Mouse (Mus musculus) liver, embryonic 12.5 days (tissue): Measurements from ENCODE around the gene Tes. TPM values are rescaled to one million over a fixed set of nuclear protein-coding genes. Genes with fewer than 3 reads are reported as not detected.

Experiments used
- ATAC-seq: fragments of 200-750 bp; cut with Nextera tagmentation; 2 replicates; pipeline ENCODE4 v1.8.0; 2017; ENCODE audit warnings: moderate number of reproducible peaks, mild to moderate bottlenecking, moderate library complexity
- H3K27ac ChIP-seq: fragments of 300-500 bp; sonication (generic); 2 replicates; pipeline ENCODE4 v1.5.1; 2016; ENCODE audit warnings: mild to moderate bottlenecking
- H3K27me3 ChIP-seq: fragments of 300-500 bp; sonication (generic); replicated peaks from 2 replicates; pipeline ENCODE4 v1.6.1; 2016; ENCODE audit warnings: mild to moderate bottlenecking, moderate library complexity
- H3K36me3 ChIP-seq: fragments of 300-500 bp; sonication (generic); 2 replicates; pipeline ENCODE4 v1.6.1; 2016; ENCODE audit warnings: mild to moderate bottlenecking, moderate library complexity
- H3K4me1 ChIP-seq: fragments of 300-500 bp; sonication (generic); 2 replicates; pipeline ENCODE4 v1.6.1; 2016
- H3K4me2 ChIP-seq: fragments of 300-500 bp; sonication (generic); 2 replicates; pipeline ENCODE4 v1.6.1; 2016; ENCODE audit warnings: mild to moderate bottlenecking, moderate library complexity
- H3K4me3 ChIP-seq: fragments of 300-500 bp; sonication (generic); 2 replicates; pipeline ENCODE4 v1.5.1; 2016; ENCODE audit warnings: mild to moderate bottlenecking, moderate library complexity
- H3K9ac ChIP-seq: fragments of 300-500 bp; sonication (generic); 2 replicates; pipeline ENCODE4 v1.6.1; 2016; ENCODE audit warnings: mild to moderate bottlenecking, moderate library complexity
- H3K9me3 ChIP-seq: fragments of 300-500 bp; sonication (generic); replicated peaks from 2 replicates; pipeline ENCODE4 v1.6.1; 2016; ENCODE audit warnings: mild to moderate bottlenecking, moderate library complexity
- WGBS: fragments of 180-500 bp; shearing (Covaris S2); methylation state at CpG from one replicate; pipeline ENCODE4 v1.1.7; 2016; ENCODE audit not compliant: insufficient replicate concordance; 5-methylcytosine and 5-hydroxymethylcytosine counted together
- polyA plus RNA-seq: library from polyadenylated mRNA; unstranded; fragments of >200 nt; fragmentation: Nextera tagmentation; extraction: Ambion mirVana; gene quantifications from 2 replicates; pipeline ENCODE4 v1.2.1, GENCODE M21; 2016

Gene Tes
- polyA plus RNA-seq, 1 experiment from 2014 or later = 8.6 TPM

DNA sequence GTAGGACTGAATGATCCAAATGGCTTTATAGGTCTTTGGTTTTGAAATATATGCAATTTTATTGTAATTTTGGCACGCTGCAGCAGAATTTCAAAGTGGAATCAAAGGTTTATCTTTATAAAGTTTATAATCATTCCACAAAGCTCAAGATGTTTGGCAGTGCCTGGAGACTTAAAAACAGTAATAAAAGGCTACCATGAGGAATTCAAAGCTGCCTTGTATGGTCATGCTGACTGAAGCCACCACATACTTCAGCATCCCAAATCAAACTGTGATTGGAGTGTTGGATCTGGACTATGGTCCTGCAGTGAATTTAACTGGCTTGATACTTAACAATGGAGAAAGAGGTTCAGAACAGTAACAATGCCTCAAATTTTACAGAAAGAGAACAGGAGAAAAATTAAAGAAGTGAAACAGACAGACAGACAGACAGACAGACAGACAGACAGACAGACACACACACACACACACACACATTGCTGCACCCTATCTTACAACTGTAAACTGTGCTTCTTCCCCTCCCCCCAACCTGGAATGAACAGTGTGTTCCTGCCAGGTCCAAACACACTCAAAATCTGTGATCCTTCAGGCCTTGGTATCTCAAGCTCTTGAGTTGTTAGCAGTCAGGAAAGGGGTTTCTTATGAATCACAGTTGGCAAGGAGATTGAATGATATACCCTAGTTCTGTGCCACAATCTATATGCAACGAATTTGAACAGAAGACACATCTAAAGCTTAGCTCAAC is 50.3 kb downstream of the Tes start:
- no peak overlapping the region for H3K9ac ChIP-seq
- WGBS = 43% methylated on average over 2 of the region's 2 CpGs
- H3K4me1 ChIP-seq = no peaks in the 10 kb centered on the region
- H3K9me3 ChIP-seq = no peaks in the 10 kb centered on the region
- no peaks in the 10 kb centered on the region for H3K36me3 ChIP-seq
- no peaks in the 10 kb centered on the region for H3K27me3 ChIP-seq
- no peak overlapping the region for H3K27ac ChIP-seq
- no peak overlapping the region for H3K4me2 ChIP-seq
- ATAC-seq = no peak
- H3K4me3 ChIP-seq = no peak overlapping the region

GRCm38 (mm10) chr6:17119521-17120232 is 54.7 kb downstream of the Tes start:
- Histone ChIP-seq H3K36me3 (no peaks in the 10 kb centered on the region), H3K27me3 (no peaks in the 10 kb centered on the region), H3K4me3 (no peak overlapping the region), H3K9me3 (no peaks in the 10 kb centered on the region), H3K4me2 (no peak overlapping the region), H3K4me1 (no peaks in the 10 kb centered on the region), H3K9ac (no peak overlapping the region), H3K27ac (no peak overlapping the region)
- no peak for ATAC-seq
- 66% methylated on average over 7 of the region's 7 CpGs for WGBS

- no peak for ATAC-seq
- Histone ChIP-seq H3K4me2 (no peak overlapping the region), H3K4me3 (no peak overlapping the region), H3K27ac (no peak overlapping the region), H3K36me3 (no peaks in the 10 kb centered on the region), H3K4me1 (no peaks in the 10 kb centered on the region), H3K9ac (no peak overlapping the region), H3K27me3 (no peaks in the 10 kb centered on the region), H3K9me3 (no peaks in the 10 kb centered on the region)
- 59% methylated on average over 2 of the region's 2 CpGs for WGBS
Measured at GRCm38 (mm10) chr6:17140021-17140420, 75.1 kb downstream of the Tes start.

GRCm38 (mm10) chr6:17142577-17143359 is 77.8 kb downstream of the Tes start:
- H3K9ac ChIP-seq = no peak overlapping the region
- H3K27ac ChIP-seq = no peak overlapping the region
- no peaks in the 10 kb centered on the region for H3K27me3 ChIP-seq
- H3K4me1 ChIP-seq = no peaks in the 10 kb centered on the region
- H3K36me3 ChIP-seq = no peaks in the 10 kb centered on the region
- H3K4me3 ChIP-seq = no peak overlapping the region
- no peaks in the 10 kb centered on the region for H3K9me3 ChIP-seq
- WGBS = 48% methylated on average over 4 of the region's 4 CpGs
- no peak for ATAC-seq
- H3K4me2 ChIP-seq = no peak overlapping the region

DNA sequence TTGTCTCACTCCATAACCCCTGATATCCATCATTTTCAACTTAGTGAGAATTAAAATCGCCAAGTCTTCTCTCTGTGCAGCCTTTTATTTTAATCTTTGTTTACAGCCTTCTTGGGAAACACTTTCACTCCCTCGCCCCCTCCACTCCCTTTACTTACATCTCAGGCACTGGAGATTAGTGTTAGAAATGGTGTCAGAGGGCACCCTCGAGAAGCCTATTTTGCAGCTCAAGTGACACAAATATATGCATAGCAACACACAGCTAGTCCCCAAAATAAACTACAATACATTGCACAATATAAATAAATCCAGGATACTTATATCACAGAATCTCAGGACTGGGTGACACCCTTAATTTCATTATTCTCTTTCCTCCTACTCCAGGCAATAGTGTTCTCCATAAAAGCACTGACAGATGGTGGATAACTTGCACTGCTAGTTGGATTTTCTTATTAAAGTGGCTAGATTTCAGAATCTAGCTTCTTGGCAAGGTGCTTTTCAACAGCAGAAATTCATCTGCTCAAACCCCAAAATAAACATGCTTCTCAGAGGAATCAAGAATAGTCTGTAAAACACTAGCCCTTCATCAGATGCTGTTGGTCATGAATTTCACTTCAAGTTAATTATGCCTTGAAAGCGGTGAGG is 86.2 kb downstream of the Tes start:
- no peaks in the 10 kb centered on the region for H3K9me3 ChIP-seq
- no peaks in the 10 kb centered on the region for H3K27me3 ChIP-seq
- no peak overlapping the region for H3K27ac ChIP-seq
- no peak for ATAC-seq
- no peak overlapping the region for H3K4me2 ChIP-seq
- no peaks in the 10 kb centered on the region for H3K36me3 ChIP-seq
- WGBS = 52% methylated on average over 4 of the region's 4 CpGs
- no peak overlapping the region for H3K4me3 ChIP-seq
- H3K4me1 ChIP-seq = no peaks in the 10 kb centered on the region
- H3K9ac ChIP-seq = no peak overlapping the region

GRCm38 (mm10) chr6:17152551-17152950 is 87.6 kb downstream of the Tes start:
- no peak overlapping the region for H3K4me2 ChIP-seq
- H3K4me3 ChIP-seq = no peak overlapping the region
- ATAC-seq = no peak
- no peak overlapping the region for H3K9ac ChIP-seq
- no peaks in the 10 kb centered on the region for H3K36me3 ChIP-seq
- WGBS = 37% methylated on average over 3 of the region's 3 CpGs
- no peaks in the 10 kb centered on the region for H3K27me3 ChIP-seq
- H3K4me1 ChIP-seq = no peaks in the 10 kb centered on the region
- H3K27ac ChIP-seq = no peak overlapping the region
- no peaks in the 10 kb centered on the region for H3K9me3 ChIP-seq

Other genes with a start within 250 kb of the Tes start
- gene Tfec, start 166.7 kb upstream of the Tes start, polyA plus RNA-seq = 2.9 and 3.7 TPM in 2 replicates
- 3.2 TPM in 2 replicates for gene Cav2, start 216.0 kb downstream of the Tes start, polyA plus RNA-seq
- gene Cav1, start 241.2 kb downstream of the Tes start, polyA plus RNA-seq = 4.1 and 4.5 TPM in 2 replicates